In the genomic region with DNA sequence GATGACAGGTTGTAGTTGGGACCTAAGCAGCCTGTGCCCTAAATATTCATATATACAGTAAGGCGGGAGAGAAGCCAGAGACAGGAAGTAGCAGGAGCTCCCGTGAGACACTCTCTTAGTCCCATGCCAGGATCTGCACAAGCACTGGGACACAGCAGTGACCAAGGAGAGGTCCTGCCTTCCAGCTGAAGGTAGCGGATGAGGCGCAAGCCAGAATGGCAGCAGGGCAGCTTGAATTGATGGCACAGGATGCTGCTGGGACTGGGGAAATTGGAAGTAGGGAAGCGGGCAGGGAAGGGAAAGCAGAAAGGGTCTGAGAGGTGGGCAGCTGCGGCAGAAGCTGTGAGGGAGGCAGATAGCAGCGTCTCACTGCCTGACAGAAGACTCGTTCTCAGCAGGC, we compare ENCODE assay signal across 9 mouse cellular contexts.
DNase-seq lines count a peak whose midpoint lies in the region; ATAC-seq and TF ChIP-seq lines count a peak whose summit lies in the region.
"Had no signal": no experiment of that assay in that cellular context is flagged by ENCODE, and none has a peak within 500 bp of the region (broad histone marks: within the 10 kb centered on the region; RNA-seq: fewer than 3 reads in every experiment).

No protein-coding gene starts in this region.

- no peak for DNase-seq in heart, postnatal 10 days
- DNase-seq in forebrain, embryonic 14.5 days (ENCODE audit: low spot score), result no peak
- no peak for DNase-seq in liver, embryonic 13.5 days
- DNase-seq in layer of hippocampus, adult 9-10 months (ENCODE audit: low spot score), result no peak
- no peak for DNase-seq in left cerebral cortex, postnatal 36 days (ENCODE audit: low spot score in 2 of 2)
- no peak for DNase-seq in left cerebral cortex, postnatal 4 days
- DNase-seq: adrenal gland, postnatal 25 days had no signal

- no peak overlapping the region for H3K4me2 ChIP-seq in heart, embryonic 11.5 days
- no peak overlapping the region for H3K4me2 ChIP-seq in forebrain, embryonic 14.5 days (ENCODE audit: low read length)
- H3K4me2 ChIP-seq in liver, embryonic 13.5 days, result no peak overlapping the region

- no peak for ATAC-seq in heart, embryonic 11.5 days (replicated peaks; ENCODE audit: insufficient number of reproducible peaks, low FRiP score, low TSS enrichment)
- no peak for ATAC-seq in forebrain, embryonic 14.5 days
- no peak for ATAC-seq in liver, embryonic 13.5 days (ENCODE audit: low read depth)

- intact Hi-C loops in heart, postnatal 10 days (cut with DNase I), result loop anchor here (5.0 kb wide), 2 partner anchors 67 to 208 kb away; no protein-coding TSS in a partner anchor
- intact Hi-C loops in left cerebral cortex, postnatal 36 days (cut with DNase I), result no loop called here
- intact Hi-C loops in left cerebral cortex, postnatal 4 days (cut with DNase I), result no loop called here

- peak overlapping the region; percentile 37 for H3K27ac ChIP-seq in heart, embryonic 11.5 days (ENCODE audit: low read depth, low read length)
- H3K27ac ChIP-seq in forebrain, embryonic 14.5 days (ENCODE audit: low read depth, low read length), result peak overlapping the region; percentile 45; the same call in 1 of the 2 replicates
- peak overlapping the region; percentile 48; the same call in 1 of the 2 replicates for H3K27ac ChIP-seq in liver, embryonic 13.5 days

- no peak overlapping the region for H3K4me3 ChIP-seq in heart, embryonic 11.5 days (ENCODE audit: low read depth, low read length)
- H3K4me3 ChIP-seq in E14TG2a.4 (replicated peaks; ENCODE audit: low read length), result peak overlapping the region; percentile 35
- no peak overlapping the region for H3K4me3 ChIP-seq in forebrain, embryonic 14.5 days (ENCODE audit: low read depth, low read length)
- no peak overlapping the region for H3K4me3 ChIP-seq in liver, embryonic 13.5 days (replicated peaks)

- H3K27me3 ChIP-seq in heart, embryonic 11.5 days (ENCODE audit: control insufficient read depth, insufficient read depth, low read length), result no peaks in the 10 kb centered on the region
- H3K27me3 ChIP-seq in E14TG2a.4 (ENCODE audit: insufficient read depth, low read length), result no peaks in the 10 kb centered on the region
- H3K27me3 ChIP-seq in forebrain, embryonic 14.5 days (replicated peaks; ENCODE audit: control insufficient read depth, insufficient read depth, low read length), result no peaks in the 10 kb centered on the region
- no peaks in the 10 kb centered on the region for H3K27me3 ChIP-seq in liver, embryonic 13.5 days

- no peak for TF ChIP-seq CTCF in E14TG2a.4 (conservative IDR thresholded peaks at IDR 0.05; ENCODE audit: low read length)

- no peaks in the 10 kb centered on the region for H3K9me3 ChIP-seq in heart, embryonic 11.5 days (replicated peaks; ENCODE audit: control insufficient read depth, low read length)
- no peaks in the 10 kb centered on the region for H3K9me3 ChIP-seq in E14TG2a.4 (ENCODE audit: low read length)
- no peaks in the 10 kb centered on the region for H3K9me3 ChIP-seq in forebrain, embryonic 14.5 days (replicated peaks; ENCODE audit: control insufficient read depth, low read length)
- no peaks in the 10 kb centered on the region for H3K9me3 ChIP-seq in liver, embryonic 13.5 days (replicated peaks)

- peaks cover 20% of the 10 kb centered on the region for H3K4me1 ChIP-seq in heart, embryonic 11.5 days (ENCODE audit: control insufficient read depth, insufficient read depth, low read length)
- H3K4me1 ChIP-seq in E14TG2a.4 (replicated peaks; ENCODE audit: low read depth, low read length), result peaks cover 31% of the 10 kb centered on the region
- H3K4me1 ChIP-seq in forebrain, embryonic 14.5 days (ENCODE audit: control insufficient read depth, insufficient read depth, low read length), result peaks cover 7% of the 10 kb centered on the region; the same call in 1 of the 2 replicates
- peaks cover 29% of the 10 kb centered on the region for H3K4me1 ChIP-seq in liver, embryonic 13.5 days (replicated peaks)

- H3K9ac ChIP-seq in heart, embryonic 11.5 days (ENCODE audit: low read depth, low read length), result no peak overlapping the region
- no peak overlapping the region for H3K9ac ChIP-seq in forebrain, embryonic 14.5 days (ENCODE audit: low read length)
- H3K9ac ChIP-seq in liver, embryonic 13.5 days, result no peak overlapping the region

- no peaks in the 10 kb centered on the region for H3K36me3 ChIP-seq in heart, embryonic 11.5 days (ENCODE audit: control insufficient read depth, insufficient read depth, low read length)
- H3K36me3 ChIP-seq in E14TG2a.4 (ENCODE audit: insufficient read depth, low read length), result no peaks in the 10 kb centered on the region
- peaks cover 1% of the 10 kb centered on the region; the same call in 1 of the 2 replicates for H3K36me3 ChIP-seq in forebrain, embryonic 14.5 days (ENCODE audit: control insufficient read depth, insufficient read depth, low read length)
- H3K36me3 ChIP-seq in liver, embryonic 13.5 days, result no peaks in the 10 kb centered on the region

- 55% methylated on average over 8 of the region's 8 CpGs for WGBS in heart, embryonic 11.5 days (ENCODE audit: insufficient replicate concordance)
- 77% methylated on average over 8 of the region's 8 CpGs for WGBS in forebrain, embryonic 14.5 days
- WGBS in liver, embryonic 13.5 days (ENCODE audit: insufficient replicate concordance), result 70% methylated on average over 8 of the region's 8 CpGs
